Mouse (Mus musculus): ENCODE data around the gene Sox5.

DNA sequence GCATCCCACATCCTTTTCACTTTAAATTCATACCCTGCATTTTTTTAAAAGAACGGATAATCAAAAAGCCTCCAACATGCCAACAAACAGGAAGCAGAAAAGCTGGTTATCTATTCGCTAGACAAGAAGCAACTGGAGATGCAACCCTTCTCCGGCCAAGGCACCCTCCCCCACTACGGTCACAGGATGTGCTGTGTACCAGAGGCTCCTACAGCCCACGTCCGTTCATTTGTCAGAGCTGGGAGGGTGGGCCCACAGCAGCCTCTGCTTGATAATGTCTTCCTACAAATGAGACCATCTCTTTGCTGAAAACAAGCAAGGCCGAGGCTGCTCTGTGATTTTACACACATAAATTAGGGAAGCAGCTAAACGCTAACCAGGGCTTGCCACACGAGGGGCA is 69.9 kb downstream of the Sox5 start:
- TF ChIP-seq POLR2A (IDR thresholded peaks at IDR 0.05; ENCODE audit: insufficient read depth, low read depth, low read length) (no peak), CTCF (IDR thresholded peaks at IDR 0.05) (no peak), EP300 (IDR thresholded peaks at IDR 0.05; ENCODE audit: insufficient read depth, low read depth, low read length) (no peak)

Measured in heart, adult 2 months (tissue).